ENCODE assay signal across 11 mouse cellular contexts in genomic region chr2:137560366-137560765, GRCm38 (mm10).
DNase-seq lines count a peak whose midpoint lies in the region; ATAC-seq and TF ChIP-seq lines count a peak whose summit lies in the region.
"Had no signal": no experiment of that assay in that cellular context is flagged by ENCODE, and none has a peak within 500 bp of the region (broad histone marks: within the 10 kb centered on the region; RNA-seq: fewer than 3 reads in every experiment).

No protein-coding gene starts in this region.

- H3K4me2 ChIP-seq in heart, embryonic 11.5 days = 0 out of 2 replicates have a peak overlapping the region, but pooled peaks have one; percentile 7
- H3K4me2 ChIP-seq: liver, embryonic 12.5 days had no signal

- no peak overlapping the region for H3K4me3 ChIP-seq in gastrocnemius, adult 2 months
- no peak overlapping the region for H3K4me3 ChIP-seq in heart, embryonic 11.5 days (ENCODE audit: low read depth, low read length)
- no peak overlapping the region for H3K4me3 ChIP-seq in thymus, adult 2 months (ENCODE audit: control insufficient read depth, insufficient read depth, low read length)
- H3K4me3 ChIP-seq: liver, embryonic 12.5 days; myocyte had no signal

- intact Hi-C loops in gastrocnemius, adult 2 months (cut with DNase I) = no loop called here

- WGBS in heart, embryonic 11.5 days (ENCODE audit: insufficient replicate concordance) = 18% methylated on average over 4 of the region's 4 CpGs
- 65% methylated on average over 4 of the region's 4 CpGs for WGBS in thymus, adult 2 months

- peak; percentile 18 for DNase-seq in gastrocnemius, adult 2 months
- DNase-seq in gastrocnemius, adult 8-10 months (ENCODE audit: low spot score in 2 of 2) = no peak
- peak; percentile 20 for DNase-seq in adrenal gland, postnatal 10 days
- peak; percentile 2 for DNase-seq in lung, postnatal 25 days (ENCODE audit: low spot score)
- DNase-seq in spleen, postnatal 36 days (ENCODE audit: low spot score in 2 of 2) = no peak
- DNase-seq in thymus, adult 2 months = no peak
- DNase-seq: cerebellum, adult 2 months had no signal

- no peak overlapping the region for H3K27ac ChIP-seq in gastrocnemius, adult 2 months
- 0 out of 2 replicates have a peak overlapping the region, but pooled peaks have one; percentile 16 for H3K27ac ChIP-seq in heart, embryonic 11.5 days (ENCODE audit: low read depth, low read length)
- H3K27ac ChIP-seq in thymus, adult 2 months (ENCODE audit: control insufficient read depth, insufficient read depth, low read length) = no peak overlapping the region
- H3K27ac ChIP-seq: liver, embryonic 12.5 days had no signal

- no peak for TF ChIP-seq CTCF in gastrocnemius, adult 2 months (IDR thresholded peaks at IDR 0.05)
- TF ChIP-seq CTCF in thymus, adult 2 months (IDR thresholded peaks at IDR 0.05; ENCODE audit: borderline replicate concordance, control insufficient read depth, extremely low read depth, insufficient read depth, low read length, poor library complexity) = no peak

- H3K36me3 ChIP-seq in heart, embryonic 11.5 days (ENCODE audit: control insufficient read depth, insufficient read depth, low read length) = no peaks in the 10 kb centered on the region
- H3K36me3 ChIP-seq in thymus, adult 2 months (ENCODE audit: control insufficient read depth, insufficient read depth, low read length) = no peaks in the 10 kb centered on the region
- H3K36me3 ChIP-seq: liver, embryonic 12.5 days had no signal

- no peak overlapping the region for H3K9ac ChIP-seq in heart, embryonic 11.5 days (ENCODE audit: low read depth, low read length)
- H3K9ac ChIP-seq: liver, embryonic 12.5 days had no signal

- no peak for TF ChIP-seq POLR2A in thymus, adult 2 months (IDR thresholded peaks at IDR 0.05; ENCODE audit: control insufficient read depth, extremely low read depth, insufficient read depth, low read length, poor library complexity)

- 0 out of 2 replicates have a peak, but pooled peaks have one; percentile 35 for ATAC-seq in heart, embryonic 11.5 days (replicated peaks; ENCODE audit: insufficient number of reproducible peaks, low FRiP score, low TSS enrichment)
- no peak for ATAC-seq in cerebellum, adult (ENCODE audit: insufficient number of reproducible peaks, low FRiP score, low TSS enrichment)
- ATAC-seq: liver, embryonic 12.5 days had no signal

- H3K27me3 ChIP-seq in heart, embryonic 11.5 days (ENCODE audit: control insufficient read depth, insufficient read depth, low read length) = no peaks in the 10 kb centered on the region
- no peaks in the 10 kb centered on the region for H3K27me3 ChIP-seq in thymus, adult 2 months (ENCODE audit: control insufficient read depth, insufficient read depth, low read length)
- H3K27me3 ChIP-seq: liver, embryonic 12.5 days had no signal

- H3K9me3 ChIP-seq in heart, embryonic 11.5 days (replicated peaks; ENCODE audit: control insufficient read depth, low read length) = no peaks in the 10 kb centered on the region
- H3K9me3 ChIP-seq: liver, embryonic 12.5 days had no signal

- H3K4me1 ChIP-seq in heart, embryonic 11.5 days (ENCODE audit: control insufficient read depth, insufficient read depth, low read length) = peaks cover 8% of the 10 kb centered on the region
- no peaks in the 10 kb centered on the region for H3K4me1 ChIP-seq in thymus, adult 2 months (replicated peaks; ENCODE audit: control insufficient read depth, insufficient read depth, low read length)
- H3K4me1 ChIP-seq: liver, embryonic 12.5 days had no signal

Comparison
In these comparisons a context has a peak if more than half of its experiments do, and no peak if none do; other contexts are left out.
1. DNase-seq: peak in gastrocnemius, adult 2 months (single experiment), adrenal gland, postnatal 10 days (single experiment) and lung, postnatal 25 days (single experiment); none in gastrocnemius, adult 8-10 months (0 of 2), spleen, postnatal 36 days (0 of 2) and thymus, adult 2 months (single experiment).